Mouse (Mus musculus): ENCODE data around the gene Kcnmb2.

The Kcnmb2 gene

GRCm38 (mm10) chr3:32144194-32144593, 241.9 kb downstream of the Kcnmb2 start:
- in situ Hi-C loops (cut with MboI): no loop called here

- in situ Hi-C loops (cut with MboI): no loop called here
Observed at GRCm38 (mm10) chr3:32144655-32145054, 242.3 kb downstream of the Kcnmb2 start.

- in situ Hi-C loops (cut with MboI): no loop called here
Observed at GRCm38 (mm10) chr3:32147739-32148138, 245.4 kb downstream of the Kcnmb2 start.

GRCm38 (mm10) chr3:32149851-32150570, 247.7 kb downstream of the Kcnmb2 start:
- in situ Hi-C loops (cut with MboI): no loop called here

GRCm38 (mm10) chr3:32180519-32180918, 278.2 kb downstream of the Kcnmb2 start:
- in situ Hi-C loops (cut with MboI): no loop called here

GRCm38 (mm10) chr3:32185855-32186522, 283.7 kb downstream of the Kcnmb2 start:
- in situ Hi-C loops (cut with MboI): no loop called here

- in situ Hi-C loops (cut with MboI): no loop called here
Observed at GRCm38 (mm10) chr3:32188521-32188920, 286.2 kb downstream of the Kcnmb2 start.

GRCm38 (mm10) chr3:32188955-32189354, 286.6 kb downstream of the Kcnmb2 start:
- in situ Hi-C loops (cut with MboI): no loop called here

- in situ Hi-C loops (cut with MboI): no loop called here
Observed at GRCm38 (mm10) chr3:32189956-32190355, 287.6 kb downstream of the Kcnmb2 start.

- in situ Hi-C loops (cut with MboI): no loop called here
Observed at GRCm38 (mm10) chr3:32194014-32194413, 291.7 kb downstream of the Kcnmb2 start.

- in situ Hi-C loops (cut with MboI): no loop called here
Observed at GRCm38 (mm10) chr3:32226755-32227154, 324.4 kb downstream of the Kcnmb2 start.

- in situ Hi-C loops (cut with MboI): no loop called here
Observed at GRCm38 (mm10) chr3:32236766-32237165, 334.5 kb downstream of the Kcnmb2 start.
